Mouse (Mus musculus) C2C12 (cell line): Measurements from ENCODE around the gene Elf4. TPM values are rescaled to one million over a fixed set of nuclear protein-coding genes. Genes with fewer than 3 reads are reported as not detected.

Experiments used
- H3K27me3 ChIP-seq: one replicate; pipeline ENCODE4 v1.6.1; 2011; ENCODE audit not compliant: control insufficient read depth, insufficient read depth, insufficient read length
- H3K36me3 ChIP-seq: one replicate; pipeline ENCODE4 v1.6.1; 2011; ENCODE audit not compliant: control insufficient read depth, insufficient read depth
- H3K4me3 ChIP-seq: one replicate; pipeline ENCODE4 v1.5.1; 2011; ENCODE audit warnings: mild to moderate bottlenecking, control low read depth; ENCODE audit not compliant: poor library complexity, insufficient read depth, severe bottlenecking
- H3K79me2 ChIP-seq: one replicate; pipeline ENCODE4 v1.6.1; 2011; ENCODE audit not compliant: control insufficient read depth, insufficient read depth
- H3K79me3 ChIP-seq: one replicate; pipeline ENCODE4 v1.6.1; 2011; ENCODE audit warnings: low read depth, control low read depth
- H3ac ChIP-seq: one replicate; pipeline ENCODE3; 2011; ENCODE audit warnings: low read depth; ENCODE audit not compliant: control insufficient read depth, insufficient read length
- CEBPB ChIP-seq: IDR thresholded peaks from one replicate; pipeline ENCODE4 v1.6.1; 2011; ENCODE audit warnings: low read depth, mild to moderate bottlenecking, control low read depth, moderate library complexity
- CTCF ChIP-seq: IDR thresholded peaks from one replicate; pipeline ENCODE4 v1.5.1; 2011; ENCODE audit not compliant: control insufficient read depth, insufficient read depth, insufficient read length
- FOSL1 ChIP-seq: IDR thresholded peaks from one replicate; pipeline ENCODE4 v1.8.0; 2011; ENCODE audit warnings: mild to moderate bottlenecking, low read length; ENCODE audit not compliant: poor library complexity, insufficient read depth, severe bottlenecking
- MAX ChIP-seq: IDR thresholded peaks from one replicate; pipeline ENCODE4 v1.6.1; 2011; ENCODE audit warnings: mild to moderate bottlenecking, control low read depth
- MYOD1 ChIP-seq: IDR thresholded peaks from one replicate; pipeline ENCODE4 v1.6.1; 2011; ENCODE audit warnings: low read depth; ENCODE audit not compliant: control insufficient read depth, insufficient read length
- MYOG ChIP-seq: IDR thresholded peaks from one replicate; pipeline ENCODE4 v1.6.1; 2011; ENCODE audit not compliant: control insufficient read depth, insufficient read length; ENCODE audit errors: extremely low read depth
- USF1 ChIP-seq: IDR thresholded peaks from one replicate; pipeline ENCODE4 v1.6.1; 2011; ENCODE audit warnings: low read depth, mild to moderate bottlenecking, control low read depth, moderate library complexity
- polyA plus RNA-seq: library from polyadenylated mRNA; unstranded; fragments of >200 nt; fragmentation: generic; extraction: Trizol; gene quantifications from one replicate; pipeline ENCODE4 v1.2.1, GENCODE M21; 2012; ENCODE audit warnings: missing spikeins

Gene Elf4
- polyA plus RNA-seq, 1 experiment = 6.7 TPM

- no peaks in the 10 kb centered on the region for H3K27me3 ChIP-seq
- peak overlapping the region; percentile 50 for H3K4me3 ChIP-seq
- H3ac ChIP-seq = peak overlapping the region; percentile 75
- H3K79me3 ChIP-seq = peaks cover 32% of the 10 kb centered on the region
- H3K36me3 ChIP-seq = no peaks in the 10 kb centered on the region
- no peak for TF ChIP-seq FOSL1
- no peak for TF ChIP-seq USF1
- no peak for TF ChIP-seq MAX
- TF ChIP-seq CTCF = no peak
- no peak for TF ChIP-seq CEBPB
- no peak for TF ChIP-seq MYOD1
- no peak for TF ChIP-seq MYOG
- peaks cover 38% of the 10 kb centered on the region for H3K79me2 ChIP-seq
These were observed 8.4 kb downstream of the Elf4 start for GRCm38 (mm10) chrX:48454495-48454878.

GRCm38 (mm10) chrX:48453736-48454494 lies 9.0 kb downstream of the Elf4 start:
- TF ChIP-seq CTCF = peak; percentile 12
- no peak for TF ChIP-seq MYOG
- Histone ChIP-seq H3K79me2 (peaks cover 44% of the 10 kb centered on the region), H3K79me3 (peaks cover 35% of the 10 kb centered on the region), H3K36me3 (no peaks in the 10 kb centered on the region), H3K4me3 (peak overlapping the region; percentile 50), H3ac (peak overlapping the region; percentile 75), H3K27me3 (no peaks in the 10 kb centered on the region)

GRCm38 (mm10) chrX:48452931-48453673 lies 9.8 kb downstream of the Elf4 start:
- peaks cover 40% of the 10 kb centered on the region for H3K79me3 ChIP-seq
- peaks cover 52% of the 10 kb centered on the region for H3K79me2 ChIP-seq
- H3K36me3 ChIP-seq = no peaks in the 10 kb centered on the region
- H3K27me3 ChIP-seq = no peaks in the 10 kb centered on the region
- peak overlapping the region; percentile 50 for H3K4me3 ChIP-seq
- peak overlapping the region; percentile 54 for H3ac ChIP-seq
- no peak for TF ChIP-seq MYOD1
- TF ChIP-seq MYOG = no peak
- TF ChIP-seq CEBPB = no peak

GRCm38 (mm10) chrX:48452231-48452890 lies 10.6 kb downstream of the Elf4 start:
- Histone ChIP-seq H3ac (peak overlapping the region; percentile 54), H3K36me3 (no peaks in the 10 kb centered on the region), H3K79me2 (peaks cover 59% of the 10 kb centered on the region), H3K27me3 (no peaks in the 10 kb centered on the region), H3K4me3 (peak overlapping the region; percentile 50), H3K79me3 (peaks cover 46% of the 10 kb centered on the region)
- no peak for TF ChIP-seq FOSL1
- no peak for TF ChIP-seq MAX
- peak; percentile 65 for TF ChIP-seq MYOD1

- Histone ChIP-seq H3ac (no peak overlapping the region), H3K27me3 (no peaks in the 10 kb centered on the region), H3K79me3 (peaks cover 61% of the 10 kb centered on the region), H3K4me3 (no peak overlapping the region), H3K36me3 (no peaks in the 10 kb centered on the region), H3K79me2 (peaks cover 86% of the 10 kb centered on the region)
- TF ChIP-seq USF1 (no peak), FOSL1 (no peak), MYOG (no peak), CEBPB (no peak), MYOD1 (no peak), CTCF (no peak), MAX (no peak)
These were observed 13.3 kb downstream of the Elf4 start for GRCm38 (mm10) chrX:48449646-48450045.

- peaks cover 99% of the 10 kb centered on the region for H3K79me2 ChIP-seq
- no peak for TF ChIP-seq CTCF
- TF ChIP-seq CEBPB = no peak
- TF ChIP-seq MYOD1 = no peak
- TF ChIP-seq USF1 = no peak
- no peak for TF ChIP-seq MAX
- no peak for TF ChIP-seq MYOG
- no peak for TF ChIP-seq FOSL1
- no peak overlapping the region for H3K4me3 ChIP-seq
- no peak overlapping the region for H3ac ChIP-seq
- H3K27me3 ChIP-seq = no peaks in the 10 kb centered on the region
- H3K79me3 ChIP-seq = peaks cover 72% of the 10 kb centered on the region
- no peaks in the 10 kb centered on the region for H3K36me3 ChIP-seq
These were observed 18.3 kb downstream of the Elf4 start for GRCm38 (mm10) chrX:48444677-48445076.
